Mouse (Mus musculus) heart, postnatal 14 days (tissue): ENCODE measurements at regions not wholly inside any gene's neighbourhood (a gene's known extent, or its start where the extent isn't known, plus 50 kb on each side); places are given as distances from the start of the nearest gene placed in this dataset.

Source experiments
- DNase-seq, 2 experiments: peaks; one replicate each; pipeline ENCODE4 v3.0.0; 2021 to 2022
- intact Hi-C: fragments of 180-260 bp; cut with DNase I; formaldehyde crosslinking; loops from one replicate; pipeline ENCODE4 v1.15.1; 2025

DNA sequence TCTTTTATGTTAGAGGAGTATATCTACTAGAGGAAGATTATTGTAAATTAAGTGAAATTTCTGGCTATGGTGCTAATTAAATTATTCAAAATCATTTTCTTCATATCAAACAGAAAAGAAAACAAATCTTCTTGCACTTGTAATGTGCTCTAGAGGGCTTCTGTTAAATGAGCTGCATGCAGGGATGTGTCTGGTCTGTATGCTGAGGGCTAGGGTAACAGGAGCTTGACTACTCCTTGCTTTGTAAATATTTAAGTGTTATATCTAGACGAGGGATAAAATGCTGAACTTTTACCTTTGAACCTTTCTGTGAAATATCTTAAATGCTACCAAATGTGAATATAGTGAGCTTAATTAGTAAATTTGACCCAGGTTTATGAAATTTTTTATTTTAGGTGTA, 354.9 kb upstream of the Tmem161b start:
- DNase-seq = no peak
- intact Hi-C loops = no loop called here

DNA sequence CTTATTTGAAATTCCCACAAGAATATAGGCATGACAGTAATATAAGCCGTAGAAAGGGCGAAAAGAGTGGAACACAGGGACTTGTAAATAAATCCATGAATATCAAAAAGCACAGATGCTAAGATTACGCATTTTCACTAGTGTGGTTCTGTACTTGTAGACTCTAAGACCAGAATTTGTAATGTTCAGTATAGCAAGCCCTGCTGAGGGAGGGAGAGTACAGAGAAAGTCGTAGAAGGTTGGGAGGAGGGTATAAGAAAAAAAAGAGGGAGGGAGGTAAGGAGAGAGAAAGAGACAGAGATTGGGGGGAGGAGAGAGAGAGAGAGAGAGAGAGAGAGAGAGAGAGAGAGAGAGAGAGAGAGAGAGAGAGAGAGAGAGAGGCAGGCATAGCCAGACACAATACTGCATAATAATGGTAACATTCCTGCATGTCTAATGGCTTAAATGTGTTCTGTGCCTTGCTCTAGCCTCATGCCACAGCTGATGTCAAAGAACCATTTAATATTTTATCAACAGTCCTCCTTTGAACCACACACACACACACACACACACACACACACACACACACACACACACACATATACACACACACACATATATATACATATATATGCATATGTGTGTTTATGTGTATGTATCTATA, 354.1 kb upstream of the Tmem161b start:
- intact Hi-C loops = no loop called here

DNA sequence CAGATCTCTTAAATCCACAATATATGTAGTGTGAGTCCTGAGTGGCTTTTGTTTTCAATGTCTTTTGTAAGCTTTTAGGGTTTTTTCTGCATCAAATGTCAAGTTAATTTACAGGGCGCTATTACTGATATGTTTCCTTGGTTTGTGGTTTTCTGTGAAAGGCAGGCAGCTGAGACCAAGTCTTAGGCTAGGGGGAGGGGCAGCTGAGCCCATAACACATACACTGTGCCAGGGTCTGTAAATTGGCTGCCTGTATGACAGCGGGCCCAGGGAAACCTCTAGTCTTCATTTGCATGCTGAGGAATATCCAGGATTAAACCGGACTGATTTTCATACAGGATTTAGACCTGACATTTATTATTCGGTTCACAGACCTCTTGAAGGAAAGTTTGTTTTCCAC, 353.2 kb upstream of the Tmem161b start:
- DNase-seq = no peak
- intact Hi-C loops = no loop called here

More for the DNA sequence above, 354.1 kb upstream of the Tmem161b start:
- no peak for DNase-seq

DNA sequence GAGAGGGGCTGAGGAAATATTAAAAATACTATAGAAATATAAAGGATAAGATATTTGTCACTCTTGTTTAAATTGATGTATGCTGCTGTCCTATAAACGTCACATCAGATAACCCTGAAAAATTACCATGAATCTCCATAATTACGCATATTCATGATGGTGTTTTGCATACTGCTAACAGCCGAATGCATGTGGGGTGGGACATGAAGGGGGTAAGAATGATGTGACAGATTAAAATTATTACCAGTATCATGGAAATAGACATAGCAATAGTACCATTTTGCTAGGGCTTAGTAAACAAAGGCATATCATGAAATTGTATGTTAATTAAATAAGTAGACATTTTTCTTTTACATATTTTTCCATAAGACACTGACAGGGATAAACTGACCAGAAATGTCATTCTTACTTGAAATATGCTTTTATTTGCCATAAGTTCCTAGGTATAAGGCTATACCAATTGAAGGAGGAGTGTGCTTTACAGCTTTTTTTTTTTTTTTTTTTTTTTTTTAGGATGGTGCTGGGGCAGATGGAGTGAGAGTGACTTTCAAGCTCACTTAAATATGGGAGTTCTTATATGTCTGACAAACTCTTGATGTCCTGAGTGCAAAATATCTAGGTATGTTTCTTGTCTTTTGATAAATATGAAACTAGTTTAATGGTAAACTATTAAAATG, 349.8 kb upstream of the Tmem161b start:
- no peak for DNase-seq
- intact Hi-C loops = no loop called here

DNA sequence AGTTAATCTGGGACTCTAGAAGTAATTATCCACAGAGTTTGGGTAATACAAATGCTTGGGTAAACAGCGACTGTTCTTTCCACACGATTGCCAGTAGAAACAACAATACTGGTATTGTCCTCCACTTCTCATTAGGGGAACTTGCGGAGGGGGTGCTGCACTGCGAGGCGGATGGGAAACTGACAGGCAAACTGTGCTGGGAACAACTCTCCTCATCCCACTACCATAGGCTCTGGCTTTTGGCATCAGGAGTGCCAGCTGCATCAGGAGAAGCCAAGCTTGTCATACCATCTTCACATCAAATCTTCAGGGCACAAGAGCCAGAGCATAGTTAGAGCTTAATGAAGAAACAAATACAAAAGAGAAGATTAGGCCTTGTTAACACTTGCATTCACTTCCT, 349.2 kb upstream of the Tmem161b start:
- intact Hi-C loops = no loop called here
- DNase-seq = no peak

DNA sequence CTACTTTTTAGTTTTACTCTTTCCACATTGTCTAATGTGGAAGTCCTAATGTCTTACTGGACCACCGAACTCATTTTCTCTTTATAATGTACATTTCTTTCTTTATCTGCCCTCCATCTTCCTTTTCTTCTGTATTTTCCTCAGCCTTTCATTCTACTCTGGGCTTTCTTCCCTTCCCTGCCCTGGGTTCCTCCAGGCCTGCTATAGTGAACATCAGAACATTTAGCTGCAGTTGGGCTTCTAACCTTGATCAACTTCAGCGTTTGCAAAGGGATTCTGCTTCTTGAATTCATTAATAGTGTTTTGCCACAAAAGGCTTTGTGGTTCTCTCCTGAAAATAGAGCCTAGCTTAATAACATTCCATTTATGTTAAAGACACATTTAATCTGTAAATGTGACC, 342.5 kb upstream of the Tmem161b start:
- DNase-seq = no peak
- intact Hi-C loops = no loop called here

DNA sequence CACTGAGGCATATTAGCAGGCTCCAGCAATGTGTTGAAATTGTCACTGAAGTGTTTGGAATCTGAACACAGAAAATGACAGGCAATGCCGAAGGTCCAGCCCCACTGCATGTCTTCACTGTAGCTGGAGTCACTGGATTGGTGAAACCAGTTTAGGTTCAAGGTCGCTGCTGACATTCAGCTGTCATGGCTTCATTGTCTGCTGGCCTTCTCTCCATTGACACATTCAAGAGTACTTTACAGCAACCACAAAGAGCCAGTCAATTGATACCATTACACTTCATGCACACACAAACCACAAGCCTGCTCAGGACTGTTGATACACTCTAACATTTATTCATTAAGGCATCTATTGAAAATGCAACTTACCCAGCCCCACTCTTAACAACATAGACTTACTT, 341.8 kb upstream of the Tmem161b start:
- DNase-seq = no peak
- intact Hi-C loops = no loop called here

DNA sequence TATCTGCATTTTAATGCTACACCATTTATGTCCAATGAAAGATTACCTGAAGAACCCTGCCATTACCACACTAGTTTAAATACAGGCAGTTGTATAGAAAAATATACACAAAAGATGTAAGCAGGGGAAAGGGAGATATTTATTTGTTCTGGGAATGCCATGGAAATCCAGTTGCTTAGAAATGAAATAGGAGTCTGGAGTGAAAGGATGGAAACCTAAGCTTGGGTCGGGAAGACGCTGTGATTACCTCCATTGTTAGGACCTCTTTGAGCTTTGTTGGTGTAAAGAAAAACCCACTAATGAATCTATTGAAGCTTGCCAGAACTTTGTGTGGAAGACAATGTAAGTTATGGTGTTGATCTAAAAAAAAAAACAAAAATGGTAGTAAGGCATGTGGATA, 341.3 kb upstream of the Tmem161b start:
- no peak for DNase-seq
- intact Hi-C loops = no loop called here

DNA sequence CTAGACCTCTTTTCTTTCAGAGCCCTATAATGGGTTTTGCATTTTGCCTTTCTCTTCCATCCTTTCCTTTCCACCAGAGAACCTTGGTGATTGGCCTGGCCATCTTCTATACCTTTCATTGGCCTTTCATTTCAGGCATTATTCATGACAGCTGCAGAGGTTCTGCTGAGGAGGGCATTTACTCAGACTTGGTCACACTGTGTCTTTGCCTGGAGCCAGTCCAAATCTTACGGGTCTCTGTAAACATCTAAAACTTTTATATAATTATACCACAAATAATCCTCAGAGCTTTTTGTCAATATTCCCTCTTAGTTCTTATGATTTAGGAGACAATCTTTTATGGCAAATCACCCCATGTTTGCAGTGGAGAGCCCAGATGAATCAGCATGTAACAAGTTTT, 339.3 kb upstream of the Tmem161b start:
- intact Hi-C loops = no loop called here

DNA sequence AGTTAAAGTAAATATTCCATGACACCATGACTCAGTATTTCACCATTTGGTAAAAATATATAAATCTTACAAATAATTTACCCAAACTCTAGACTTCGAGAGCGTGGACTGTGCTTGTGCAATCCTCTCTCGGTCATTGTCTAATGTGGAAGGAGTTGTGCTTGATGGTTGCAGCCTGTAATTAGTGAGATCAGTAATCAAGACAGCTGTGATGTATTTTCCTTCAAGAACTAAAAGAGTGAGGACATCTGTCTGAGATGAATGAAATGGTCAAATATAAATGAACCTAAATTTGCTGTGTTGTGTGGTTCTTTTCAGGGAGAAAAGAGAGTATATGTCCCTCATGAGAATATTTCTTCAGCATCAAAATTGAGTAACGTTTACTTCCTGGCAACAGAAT, 338.3 kb upstream of the Tmem161b start:
- no peak for DNase-seq
- intact Hi-C loops = no loop called here

More for the DNA sequence above, 339.3 kb upstream of the Tmem161b start:
- no peak for DNase-seq

DNA sequence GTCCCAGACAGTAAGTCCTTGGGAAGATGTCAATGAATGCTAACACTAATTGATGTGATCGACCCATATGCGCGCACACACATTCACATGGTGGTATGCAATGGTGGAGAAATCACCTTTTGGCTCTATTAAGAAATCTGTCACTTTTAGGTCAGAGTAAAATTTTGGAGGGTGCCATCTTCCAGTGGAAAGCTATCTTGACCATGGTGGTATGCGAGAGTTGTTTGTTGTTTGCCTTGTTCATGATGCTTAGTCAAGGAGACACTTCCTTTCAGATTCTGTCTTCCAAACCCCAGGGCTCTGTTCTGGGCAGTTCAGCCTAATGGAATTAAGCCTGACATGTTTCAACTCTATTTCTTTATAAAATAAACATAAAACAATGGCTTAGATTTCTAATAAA, 337.9 kb upstream of the Tmem161b start:
- intact Hi-C loops = no loop called here
- no peak for DNase-seq

DNA sequence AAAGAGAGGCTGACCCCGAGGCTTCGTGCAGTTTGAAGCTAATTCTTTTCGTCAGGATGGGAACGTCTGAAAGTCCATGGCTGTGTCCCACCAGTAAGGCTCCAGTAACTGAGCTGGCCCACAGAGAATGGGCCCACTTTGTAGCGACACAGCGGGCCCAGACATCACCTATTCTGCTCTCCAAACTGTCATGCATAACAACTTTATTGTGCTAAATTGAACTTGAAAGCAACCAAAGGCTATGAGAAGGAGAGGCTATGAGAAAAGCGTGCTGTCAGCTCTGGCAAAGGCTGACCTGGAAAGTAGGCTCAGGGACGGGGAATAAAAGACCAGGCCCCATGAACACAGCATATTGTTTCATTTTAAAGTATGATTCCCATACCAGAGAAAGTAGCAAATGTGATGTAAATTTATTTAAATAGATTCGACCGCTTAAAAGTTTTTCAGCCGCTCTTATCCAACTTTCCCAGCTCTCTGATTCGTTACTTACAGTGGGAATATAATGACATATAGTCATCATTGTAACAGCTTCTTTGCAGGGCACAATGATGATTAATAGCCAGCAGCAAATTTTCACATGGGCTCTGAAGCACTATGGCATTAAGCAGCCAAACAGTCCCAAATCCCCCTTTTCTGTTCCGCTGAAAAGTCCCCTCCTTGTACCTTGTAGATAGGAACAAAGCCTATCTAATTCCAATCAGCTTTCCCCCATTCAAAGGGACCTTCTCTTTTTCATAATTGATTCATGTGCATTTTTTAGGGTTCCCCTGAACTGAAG, 337.1 kb upstream of the Tmem161b start:
- intact Hi-C loops = no loop called here
- DNase-seq = no peak

DNA sequence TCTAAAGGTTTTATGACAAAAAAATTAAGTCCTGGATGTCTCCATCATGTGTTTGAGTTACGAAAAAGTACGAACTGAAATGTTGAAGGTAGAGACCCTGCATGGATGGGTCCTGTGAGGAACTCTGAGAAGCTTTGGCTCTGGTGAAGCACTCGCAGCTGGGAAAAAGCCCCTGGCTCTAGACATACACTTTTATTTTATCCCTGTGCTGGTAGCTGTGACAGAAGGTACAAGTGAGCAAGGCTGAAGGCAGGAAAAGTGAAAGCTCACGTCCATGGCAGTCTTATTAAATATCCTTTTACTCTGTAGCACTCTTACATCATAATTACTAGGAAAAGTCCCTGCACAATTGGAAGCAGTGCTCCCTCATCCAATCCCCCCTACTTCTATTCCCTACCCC, 336.4 kb upstream of the Tmem161b start:
- no peak for DNase-seq
- intact Hi-C loops = no loop called here

DNA sequence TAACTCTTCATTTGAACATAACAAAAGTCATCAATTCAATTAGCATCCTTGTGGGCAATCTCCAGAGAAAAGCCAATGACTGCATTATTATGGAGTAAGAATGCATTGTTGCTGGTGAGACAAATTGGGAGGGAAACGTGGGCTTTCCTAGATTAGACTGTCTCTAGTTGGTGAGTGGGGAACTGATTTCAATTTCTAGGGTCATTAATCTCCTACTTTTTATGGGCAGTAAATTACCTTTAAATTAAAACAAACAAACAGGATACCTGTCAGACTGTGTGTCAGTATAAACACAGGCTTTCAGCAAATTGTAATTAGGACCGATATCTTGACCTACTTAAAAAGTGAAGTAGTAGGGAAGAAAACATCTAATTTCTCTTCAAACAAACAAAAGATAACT, 307.4 kb upstream of the Tmem161b start:
- intact Hi-C loops = no loop called here
- DNase-seq = no peak

DNA sequence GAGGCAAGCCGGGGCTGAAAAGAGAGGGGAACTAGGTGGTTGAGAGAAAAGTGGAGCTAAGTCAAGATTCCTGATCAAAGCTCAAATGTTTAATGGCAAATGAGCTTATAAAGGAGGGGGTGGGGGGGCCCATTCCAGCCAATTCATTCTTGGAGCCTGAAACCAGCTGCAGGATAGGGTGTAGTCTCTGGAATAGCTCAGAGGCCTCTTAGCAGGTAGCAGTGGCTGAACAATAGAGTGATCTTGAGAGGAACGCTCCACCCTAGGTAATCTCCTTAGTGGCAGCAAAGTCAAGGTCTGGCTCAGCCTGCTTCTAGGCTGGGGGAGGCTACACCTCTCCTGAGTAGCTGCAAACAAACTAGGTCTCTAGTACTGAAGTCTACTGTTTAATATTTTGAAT, 289.3 kb upstream of the Tmem161b start:
- no peak for DNase-seq
- intact Hi-C loops = no loop called here

DNA sequence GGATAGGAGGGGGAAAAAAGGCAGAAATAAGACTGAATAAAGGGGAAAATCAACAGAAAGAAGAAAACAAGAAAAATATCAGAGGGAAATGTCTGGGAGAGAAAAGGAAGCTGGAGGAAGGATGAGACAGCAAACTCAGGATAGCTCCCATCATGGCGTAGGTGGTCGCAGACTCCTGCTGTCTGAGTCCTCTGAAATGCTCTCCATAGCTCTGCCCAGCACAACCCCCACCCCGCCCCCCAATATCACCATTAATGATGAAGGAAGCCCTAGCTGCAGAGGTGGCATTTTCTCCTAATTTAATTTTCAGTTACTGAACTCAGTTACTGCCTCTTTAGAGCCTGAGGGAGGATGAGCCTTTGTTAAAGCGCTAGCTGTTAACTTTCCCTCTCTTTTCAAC, 275.6 kb upstream of the Tmem161b start:
- DNase-seq = no peak
- intact Hi-C loops = no loop called here

DNA sequence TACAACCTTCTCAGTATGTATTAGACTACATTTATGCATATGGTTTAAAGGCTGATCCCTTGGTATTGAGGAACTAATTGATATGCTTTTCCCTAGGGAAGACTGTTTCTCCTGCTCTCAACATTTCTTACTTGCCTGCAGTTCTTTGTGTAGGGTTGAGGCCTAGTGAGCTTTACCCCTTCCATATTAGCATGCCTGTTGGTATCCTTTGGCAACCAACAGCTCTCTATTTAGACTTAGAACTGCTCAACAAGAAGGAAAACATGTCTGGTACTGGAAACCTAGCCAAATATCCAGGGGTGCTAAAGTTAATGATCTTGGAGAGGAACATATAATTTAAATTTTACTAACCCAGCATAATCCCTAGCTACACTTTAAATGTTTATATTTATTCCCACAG, 270.9 kb upstream of the Tmem161b start:
- no peak for DNase-seq
- intact Hi-C loops = no loop called here

DNA sequence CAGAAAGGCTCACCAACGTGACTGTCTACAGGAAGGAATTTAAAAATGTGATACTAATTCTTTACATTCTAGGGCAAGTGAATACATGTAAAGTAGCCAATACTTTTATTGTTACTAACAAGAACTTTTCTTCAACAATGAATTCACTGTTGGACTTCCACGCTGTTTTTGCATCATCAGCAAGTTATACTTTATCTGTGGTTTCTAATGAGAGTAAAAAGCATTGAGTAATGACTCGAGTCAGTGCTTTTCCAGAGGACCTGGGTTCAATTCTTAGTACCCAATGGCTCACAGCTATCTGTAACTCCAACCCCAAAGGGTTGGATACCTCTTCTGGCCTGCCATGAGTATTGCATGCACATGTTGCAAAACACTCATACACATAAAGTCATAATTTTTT, 270.3 kb upstream of the Tmem161b start:
- intact Hi-C loops = no loop called here

DNA sequence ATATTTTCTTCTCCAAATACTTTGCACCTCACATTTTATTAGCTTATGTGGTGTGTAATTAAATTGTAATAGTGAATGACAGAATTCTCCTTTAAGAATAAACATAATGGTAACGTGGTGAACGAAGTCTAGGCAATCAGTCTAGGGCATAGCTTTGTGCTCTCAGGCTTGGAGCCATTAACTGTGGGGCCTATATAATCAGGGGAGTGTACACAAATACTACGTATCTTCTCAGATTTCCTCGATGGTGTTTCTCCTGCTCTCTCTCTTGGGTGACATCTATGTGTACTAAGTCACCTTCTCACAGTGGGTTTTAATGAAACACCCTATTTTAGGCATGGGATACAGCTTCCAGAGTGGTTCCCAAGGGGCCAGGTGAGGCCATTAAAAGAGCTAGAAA, 269.7 kb upstream of the Tmem161b start:
- no peak for DNase-seq
- intact Hi-C loops = no loop called here

More for the DNA sequence above, 270.3 kb upstream of the Tmem161b start:
- no peak for DNase-seq

DNA sequence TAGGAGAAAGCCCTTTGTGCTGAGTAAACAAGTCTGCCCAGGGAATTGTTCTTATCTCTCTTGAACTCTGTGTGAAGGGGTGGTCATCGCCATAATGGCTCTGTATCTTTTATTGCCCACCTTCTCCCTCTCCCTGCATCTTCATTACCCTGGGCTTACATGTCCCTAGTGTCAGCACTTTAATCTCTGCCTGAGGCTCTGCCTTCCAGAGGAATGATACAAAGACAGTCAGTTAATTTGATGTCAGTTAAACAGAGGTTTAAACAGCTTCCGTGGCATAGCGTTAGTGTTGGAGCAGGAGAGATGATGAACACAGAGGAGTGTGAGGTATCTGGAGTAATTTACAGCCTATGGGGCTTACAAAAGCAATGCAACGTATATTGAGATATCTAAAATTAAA, 269.2 kb upstream of the Tmem161b start:
- DNase-seq = no peak
- intact Hi-C loops = no loop called here

DNA sequence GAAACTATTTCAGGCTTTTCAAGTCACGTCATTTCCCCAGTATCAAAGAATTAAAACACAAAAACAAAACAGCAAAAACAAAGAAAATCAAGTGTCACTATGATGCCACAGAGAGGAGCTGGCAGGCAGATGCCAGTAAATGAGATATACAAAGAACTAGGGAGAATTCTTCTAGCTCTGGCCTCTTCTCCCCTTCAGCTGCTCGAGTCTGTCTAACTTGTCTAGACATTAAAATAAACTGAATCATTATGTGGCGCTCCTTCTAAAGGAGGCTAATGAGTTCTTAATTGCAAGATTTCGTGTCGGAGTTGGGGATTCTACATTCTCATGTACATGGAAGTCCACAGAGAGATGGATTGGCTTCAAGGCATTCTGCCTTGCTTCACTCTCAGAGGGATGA, 266.4 kb upstream of the Tmem161b start:
- no peak for DNase-seq
- intact Hi-C loops = no loop called here

DNA sequence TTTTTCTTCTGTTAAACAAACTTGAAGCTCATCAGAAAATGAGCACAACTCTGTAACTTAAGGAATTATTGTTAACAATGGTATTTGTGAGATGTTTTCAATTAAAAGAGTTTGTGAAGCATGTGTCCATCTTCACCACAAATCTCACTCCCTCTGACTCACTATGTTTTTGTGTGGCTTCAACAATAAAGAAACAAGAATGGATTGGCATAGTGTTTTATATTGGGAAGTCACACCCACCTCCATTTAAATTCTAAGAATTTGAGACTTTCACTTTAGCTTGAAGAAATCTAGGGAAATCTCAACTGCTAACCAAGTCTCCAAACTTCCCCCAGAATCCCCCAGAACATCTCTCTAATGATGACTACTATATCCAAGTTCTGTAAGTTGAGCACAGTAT, 243.6 kb upstream of the Tmem161b start:
- intact Hi-C loops = no loop called here

More for the DNA sequence above, 243.6 kb upstream of the Tmem161b start:
- no peak for DNase-seq
